Mouse (Mus musculus) monocyte, adult 2 months (primary cell): ENCODE data around the gene Hes7.

ENCODE experiments used
- DNase-seq, 2 experiments: peaks; one replicate each; pipeline ENCODE4 v3.0.0; 2022; ENCODE audit warnings: low spot score in 2 of 2, low read depth in 1 of 2

Gene Hes7

DNA sequence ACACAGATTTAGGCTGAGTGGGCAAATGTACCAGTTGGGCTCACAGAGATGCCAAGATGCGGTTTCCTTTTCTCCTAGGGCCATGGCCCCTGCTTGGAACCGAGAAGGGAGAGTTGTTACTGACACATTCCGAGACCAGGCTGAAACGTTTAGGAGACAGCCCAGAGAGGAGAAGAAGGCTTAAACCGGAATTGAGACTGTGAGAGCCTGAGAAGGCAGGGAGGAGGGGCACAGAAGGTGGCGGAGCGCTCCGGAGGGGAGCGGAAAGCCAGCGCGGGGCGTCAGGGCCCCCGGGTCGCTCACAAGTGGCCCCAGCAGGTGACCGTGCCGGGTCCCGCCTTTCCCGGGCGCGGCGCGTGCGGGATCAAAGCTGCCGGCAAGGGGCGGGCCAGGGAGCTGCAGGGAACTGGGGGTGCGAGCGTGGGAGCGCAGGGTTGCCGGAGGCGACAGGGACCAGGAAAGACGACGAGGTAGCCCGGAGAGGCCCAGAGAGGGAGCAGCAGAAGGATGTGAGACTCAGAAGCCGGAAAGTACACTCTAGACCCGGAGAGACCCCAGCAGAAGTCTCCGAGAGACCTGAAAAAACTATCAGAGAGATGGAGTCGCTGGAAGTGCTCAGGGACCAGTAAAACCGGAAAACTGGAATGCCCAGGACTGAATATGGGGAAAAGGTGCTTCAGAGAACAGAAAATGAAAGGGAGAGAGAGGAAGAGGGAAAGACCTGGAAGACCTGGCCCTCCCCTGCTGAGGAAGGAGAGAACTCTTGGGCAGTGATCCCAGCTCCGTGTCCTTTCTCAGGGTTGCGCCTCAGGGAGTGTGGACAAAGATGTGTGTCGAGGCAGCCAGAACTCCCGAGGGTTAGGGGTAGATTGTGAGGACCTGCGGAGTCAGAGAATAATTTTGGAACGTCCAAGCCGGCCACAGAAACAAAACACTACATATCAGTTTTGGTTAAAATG lies 2.2 kb upstream of the Hes7 start:
- peak in 1 of 2 experiments; percentile 50 for DNase-seq

- DNase-seq, result peak in 1 of 2 experiments; percentile 79
Measured at GRCm38 (mm10) chr11:69118765-69119164, 1.4 kb upstream of the Hes7 start.

- no peak for DNase-seq
Measured at GRCm38 (mm10) chr11:69119446-69120155, 603 bp upstream of the Hes7 start.

DNA sequence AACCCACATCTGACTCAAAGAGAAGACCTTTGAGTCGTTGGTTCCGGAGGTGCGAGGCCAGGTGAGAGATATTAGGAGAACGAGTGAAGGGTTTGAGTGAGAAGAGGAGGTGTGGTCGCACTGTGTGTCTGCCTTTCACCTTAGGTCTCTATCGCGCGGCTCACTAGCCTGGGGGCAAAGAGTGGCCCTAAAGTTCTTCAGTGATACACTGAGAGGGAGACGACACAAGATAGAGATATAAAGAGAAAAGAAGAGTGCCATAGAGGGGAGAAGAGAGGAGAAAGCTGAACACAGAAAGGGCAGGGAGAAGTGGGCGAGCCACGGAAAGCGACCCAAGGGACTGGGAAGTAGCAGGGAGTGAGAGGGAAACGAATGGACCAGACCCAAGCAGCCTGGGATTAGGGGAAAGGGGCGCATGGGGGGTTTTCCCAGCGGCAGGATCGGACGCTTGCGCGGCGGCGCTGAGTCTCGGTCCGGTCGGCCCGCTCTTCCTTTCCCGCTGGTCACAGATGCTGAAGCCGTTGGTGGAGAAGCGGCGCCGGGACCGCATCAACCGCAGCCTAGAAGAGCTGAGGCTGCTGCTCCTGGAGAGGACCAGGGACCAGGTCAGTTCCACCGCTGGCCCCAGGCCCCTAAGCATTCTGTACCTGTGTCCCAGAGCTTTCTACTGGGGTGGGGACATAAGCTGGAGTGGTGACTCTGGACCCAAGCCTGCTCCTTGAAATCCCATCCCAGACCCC lies 967 bp downstream of the Hes7 start:
- no peak for DNase-seq

DNA sequence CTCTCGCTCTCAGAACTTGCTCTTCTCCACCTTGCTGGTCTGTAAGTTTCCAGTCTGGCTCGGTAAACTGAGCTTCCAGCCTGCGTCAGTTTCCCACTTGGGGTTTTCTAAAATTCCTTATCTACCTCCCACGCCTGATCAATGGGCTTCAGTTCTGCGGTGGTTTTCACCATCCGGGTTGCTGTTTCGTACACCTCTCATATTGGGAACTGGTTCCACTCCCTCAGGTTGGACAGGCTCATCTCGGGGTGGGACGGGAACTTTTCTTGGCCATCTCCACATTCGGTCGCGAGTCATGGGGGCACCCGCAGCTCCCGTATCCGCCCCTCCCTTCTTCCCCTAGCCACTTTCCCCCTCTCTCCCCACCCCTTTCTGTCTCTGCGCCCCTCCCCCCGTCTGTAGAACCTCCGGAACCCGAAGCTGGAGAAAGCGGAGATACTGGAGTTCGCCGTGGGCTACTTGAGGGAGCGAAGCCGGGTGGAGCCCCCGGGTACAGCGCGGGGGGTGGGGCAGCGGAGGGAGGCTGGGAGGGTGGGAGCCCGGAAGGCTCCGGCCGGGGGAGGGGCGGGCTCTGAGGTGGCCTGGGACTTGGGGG lies 1.6 kb downstream of the Hes7 start:
- no peak for DNase-seq

DNA sequence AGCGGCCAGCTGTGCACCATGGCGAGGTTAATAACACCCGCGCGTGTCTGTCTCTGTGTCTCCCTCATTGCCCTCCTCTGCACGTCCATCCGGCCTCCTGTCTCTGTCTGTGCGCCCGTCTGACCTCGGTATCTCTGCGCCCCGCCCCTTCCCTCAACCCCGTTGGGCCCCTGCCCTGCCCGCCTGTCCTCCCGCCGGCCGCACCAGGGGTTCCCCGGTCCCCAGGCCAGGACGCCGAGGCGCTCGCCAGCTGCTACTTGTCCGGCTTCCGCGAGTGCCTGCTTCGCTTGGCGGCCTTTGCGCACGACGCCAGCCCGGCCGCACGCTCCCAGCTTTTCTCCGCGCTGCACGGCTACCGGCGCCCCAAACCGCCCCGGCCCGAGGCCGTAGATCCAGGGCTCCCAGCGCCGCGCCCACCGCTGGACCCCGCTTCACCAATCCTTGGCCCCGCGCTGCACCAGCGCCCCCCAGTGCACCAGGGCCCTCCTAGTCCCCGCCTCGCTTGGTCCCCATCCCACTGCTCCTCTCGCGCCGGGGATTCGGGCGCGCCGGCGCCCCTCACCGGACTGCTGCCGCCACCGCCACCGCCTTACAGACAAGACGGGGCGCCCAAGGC lies 2.2 kb downstream of the Hes7 start, which contains the start of gene 9130213A22Rik:
Gene 9130213A22Rik, minus strand, starts transcription at position 254 of the 616 bp plus-strand sequence.
- DNase-seq, result peak in 1 of 2 experiments; percentile 68

DNA sequence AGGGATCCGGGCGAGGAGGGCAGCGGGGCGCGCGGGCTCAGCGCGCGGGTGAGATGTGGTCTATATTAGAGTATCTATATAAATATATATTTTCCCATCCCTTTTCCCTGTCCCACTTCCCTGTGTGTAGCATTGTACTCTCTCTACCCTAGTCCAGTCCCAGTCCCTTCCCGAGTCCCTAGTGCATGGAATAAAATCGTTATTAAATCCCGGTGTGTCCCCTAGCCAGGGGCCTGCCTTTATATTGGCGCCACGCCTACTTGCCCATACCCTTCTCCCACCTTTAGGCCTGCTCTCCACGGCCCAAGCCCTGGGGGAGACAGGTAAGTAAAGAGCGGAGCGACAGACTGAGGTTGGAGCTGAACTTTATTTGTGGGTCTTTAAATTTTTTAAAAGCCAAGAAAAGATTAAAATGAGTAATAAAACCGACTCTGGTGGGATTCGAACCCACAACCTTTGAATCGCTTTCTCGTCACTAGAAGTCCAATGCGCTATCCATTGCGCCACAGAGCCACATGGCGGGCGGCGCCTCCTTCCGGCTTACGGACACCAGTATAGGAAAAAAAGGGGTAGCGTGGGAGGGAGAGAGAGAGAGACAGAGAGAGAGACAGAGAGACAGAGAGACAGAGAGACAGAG lies 3.0 kb downstream of the Hes7 start:
- peak; percentile 84 to 86 for DNase-seq

GRCm38 (mm10) chr11:69123693-69124497 lies 3.7 kb downstream of the Hes7 start:
- DNase-seq, result peak; percentile 61 to 79

GRCm38 (mm10) chr11:69124498-69124847 lies 4.3 kb downstream of the Hes7 start:
- DNase-seq, result peak in 1 of 2 experiments; percentile 54

GRCm38 (mm10) chr11:69125041-69125851 lies 5.0 kb downstream of the Hes7 start:
- peak in 1 of 2 experiments; percentile 70 for DNase-seq

DNA sequence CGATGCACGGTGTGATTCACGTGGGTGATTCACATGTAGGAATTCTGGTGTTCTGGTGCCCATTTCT lies 5.5 kb downstream of the Hes7 start, which contains the start of gene Aloxe3:
Gene Aloxe3, plus strand, starts transcription at position 45 of the 67 bp plus-strand sequence.
- no peak for DNase-seq

DNA sequence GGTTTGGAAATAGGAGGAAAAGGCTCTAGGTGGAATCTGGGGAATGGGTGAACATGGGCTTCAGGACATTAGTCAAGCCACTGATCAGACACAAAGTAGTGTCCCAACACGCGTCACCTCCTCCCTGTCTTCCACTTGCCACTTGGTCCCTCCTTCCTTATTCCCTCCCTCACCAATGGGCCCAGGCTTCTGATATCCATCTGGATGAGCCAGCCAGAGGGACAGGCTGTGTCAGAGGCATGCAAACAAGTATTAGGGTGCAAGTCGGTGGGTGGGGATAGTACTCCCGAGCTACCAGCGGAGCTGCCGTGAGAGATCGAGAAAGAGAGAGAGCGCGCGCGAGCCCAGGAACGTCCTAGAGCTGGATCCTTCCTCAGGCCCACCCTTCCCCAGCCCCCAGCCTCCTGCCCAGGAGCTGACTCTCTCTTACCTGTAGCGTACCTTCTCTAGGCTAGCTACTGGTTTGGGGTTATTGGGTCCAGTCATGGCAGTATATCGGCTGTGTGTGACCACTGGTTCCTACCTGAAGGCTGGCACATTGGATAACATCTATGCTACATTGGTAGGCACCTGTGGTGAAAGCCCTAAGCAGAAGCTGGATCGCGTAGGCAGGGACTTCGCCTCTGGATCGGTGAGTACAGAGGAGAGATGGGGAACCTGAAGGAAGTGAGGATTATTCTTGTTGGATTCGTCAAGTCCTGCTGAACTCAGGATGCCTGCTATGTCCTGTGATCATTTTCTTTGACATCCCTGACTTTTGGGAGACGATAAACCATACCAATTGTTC lies 5.9 kb downstream of the Hes7 start:
- DNase-seq, result no peak

GRCm38 (mm10) chr11:69126706-69127095 lies 6.5 kb downstream of the Hes7 start:
- no peak for DNase-seq

GRCm38 (mm10) chr11:69128426-69129122 lies 8.4 kb downstream of the Hes7 start:
- no peak for DNase-seq

- no peak for DNase-seq
Measured at GRCm38 (mm10) chr11:69133566-69133922, 13.3 kb downstream of the Hes7 start.

DNA sequence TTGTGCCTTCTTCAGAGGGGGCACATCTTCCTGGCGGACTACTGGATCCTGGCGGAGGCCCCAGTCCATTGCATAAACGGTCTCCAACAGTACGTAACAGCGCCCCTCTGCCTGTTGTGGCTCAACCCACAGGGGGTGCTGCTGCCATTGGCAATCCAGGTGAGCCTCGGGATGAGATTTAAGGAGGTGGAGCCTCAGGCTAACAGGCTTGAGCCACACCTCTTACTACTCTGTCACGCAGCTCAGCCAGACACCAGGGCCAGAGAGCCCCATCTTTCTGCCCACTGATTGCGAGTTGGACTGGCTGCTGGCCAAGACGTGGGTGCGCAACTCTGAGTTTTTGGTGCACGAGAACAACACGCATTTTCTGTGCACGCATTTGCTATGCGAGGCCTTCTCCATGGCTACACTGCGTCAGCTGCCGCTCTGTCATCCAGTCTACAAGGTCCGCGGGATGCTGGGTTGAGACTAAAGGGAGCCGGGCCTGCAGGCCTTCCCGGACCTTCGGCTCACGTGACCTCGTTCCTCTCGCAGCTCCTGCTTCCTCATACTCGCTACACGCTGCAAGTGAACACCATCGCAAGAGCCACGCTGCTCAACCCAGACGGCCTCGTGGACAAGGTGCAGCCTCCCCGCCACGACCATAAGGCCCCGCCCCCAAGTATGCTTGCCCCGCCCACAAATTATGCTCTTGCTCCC lies 13.9 kb downstream of the Hes7 start:
- DNase-seq, result peak in 1 of 2 experiments; percentile 53

GRCm38 (mm10) chr11:69134622-69134968 lies 14.4 kb downstream of the Hes7 start:
- no peak for DNase-seq
